Mouse (Mus musculus): ENCODE measurements around the gene Nup54. TPM values are rescaled to one million over a fixed set of nuclear protein-coding genes. Genes with fewer than 3 reads are reported as not detected.

Nup54 gene
- polyA plus RNA-seq, 1 experiment: 13.4 TPM

DNA sequence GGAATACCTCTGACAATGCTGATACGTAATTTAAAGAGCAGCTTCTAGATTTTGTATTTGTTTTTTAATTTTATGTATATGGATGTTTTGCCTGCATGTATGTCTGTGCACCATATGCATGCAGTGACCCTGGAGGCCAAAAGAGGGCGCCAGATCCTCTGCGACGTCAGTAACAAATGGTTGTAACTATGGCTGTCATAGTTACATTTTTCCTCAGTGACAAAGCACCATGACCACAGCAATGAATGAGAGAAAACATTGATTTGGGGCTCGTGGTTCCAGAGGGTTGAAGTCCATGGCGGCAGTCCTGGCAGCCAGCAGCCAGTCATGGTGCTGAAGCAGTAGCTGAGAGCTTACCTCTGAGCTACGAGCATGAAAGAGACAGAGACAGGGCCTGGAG, 50.2 kb downstream of the Nup54 start:
- no peaks in the 10 kb centered on the region for H3K79me2 ChIP-seq (ENCODE audit: control insufficient read depth, insufficient read depth)
- H3K36me3 ChIP-seq (ENCODE audit: control insufficient read depth, insufficient read depth): no peaks in the 10 kb centered on the region
- TF ChIP-seq MAX (IDR thresholded peaks at IDR 0.05): no peak
- peak; percentile 27 for TF ChIP-seq CTCF (IDR thresholded peaks at IDR 0.05; ENCODE audit: control insufficient read depth, insufficient read depth, insufficient read length)

DNA sequence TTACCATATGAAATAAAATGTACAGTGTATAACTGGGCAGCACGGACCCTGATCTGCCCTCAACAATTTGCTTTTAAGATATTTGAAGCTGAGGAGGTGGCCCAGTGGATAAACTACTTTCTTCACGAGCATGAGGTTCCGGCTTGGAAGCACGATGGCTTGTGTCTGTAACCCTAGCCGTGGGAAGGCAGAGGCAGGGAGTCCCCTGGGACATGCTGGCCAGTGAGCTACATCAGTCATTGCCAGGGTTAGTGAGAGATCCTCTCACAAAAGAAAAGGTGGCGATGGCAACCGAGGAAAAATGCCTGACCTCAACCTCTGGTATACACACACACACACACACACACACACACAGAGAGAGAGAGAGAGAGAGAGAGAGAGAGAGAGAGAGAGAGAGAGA, 51.3 kb downstream of the Nup54 start:
- no peaks in the 10 kb centered on the region for H3K79me3 ChIP-seq (ENCODE audit: low read depth)
- H3K36me3 ChIP-seq (ENCODE audit: control insufficient read depth, insufficient read depth): no peaks in the 10 kb centered on the region
- H3K79me2 ChIP-seq (ENCODE audit: control insufficient read depth, insufficient read depth): no peaks in the 10 kb centered on the region
- H3K4me3 ChIP-seq (ENCODE audit: insufficient read depth, poor library complexity, severe bottlenecking): no peak overlapping the region
- no peak for TF ChIP-seq FOSL1 (IDR thresholded peaks at IDR 0.05; ENCODE audit: insufficient read depth, low read length, poor library complexity, severe bottlenecking)
- TF ChIP-seq MYOD1 (IDR thresholded peaks at IDR 0.05; ENCODE audit: control insufficient read depth, insufficient read length, low read depth): no peak
- TF ChIP-seq CTCF (IDR thresholded peaks at IDR 0.05; ENCODE audit: control insufficient read depth, insufficient read depth, insufficient read length): no peak
- no peak for TF ChIP-seq MYOG (IDR thresholded peaks at IDR 0.05; ENCODE audit: control insufficient read depth, extremely low read depth, insufficient read length)
- no peak for TF ChIP-seq MAX (IDR thresholded peaks at IDR 0.05)
- TF ChIP-seq USF1 (IDR thresholded peaks at IDR 0.05; ENCODE audit: low read depth): no peak
- TF ChIP-seq CEBPB (IDR thresholded peaks at IDR 0.05; ENCODE audit: low read depth): no peak
- no peaks in the 10 kb centered on the region for H3K27me3 ChIP-seq (ENCODE audit: control insufficient read depth, insufficient read depth, insufficient read length)
- H3ac ChIP-seq (ENCODE audit: control insufficient read depth, insufficient read length, low read depth): no peak overlapping the region

More for the DNA sequence above, 50.2 kb downstream of the Nup54 start:
- Histone ChIP-seq H3K79me3 (ENCODE audit: low read depth) (no peaks in the 10 kb centered on the region), H3K4me3 (ENCODE audit: insufficient read depth, poor library complexity, severe bottlenecking) (no peak overlapping the region), H3K27me3 (ENCODE audit: control insufficient read depth, insufficient read depth, insufficient read length) (no peaks in the 10 kb centered on the region), H3ac (ENCODE audit: control insufficient read depth, insufficient read length, low read depth) (no peak overlapping the region)

DNA sequence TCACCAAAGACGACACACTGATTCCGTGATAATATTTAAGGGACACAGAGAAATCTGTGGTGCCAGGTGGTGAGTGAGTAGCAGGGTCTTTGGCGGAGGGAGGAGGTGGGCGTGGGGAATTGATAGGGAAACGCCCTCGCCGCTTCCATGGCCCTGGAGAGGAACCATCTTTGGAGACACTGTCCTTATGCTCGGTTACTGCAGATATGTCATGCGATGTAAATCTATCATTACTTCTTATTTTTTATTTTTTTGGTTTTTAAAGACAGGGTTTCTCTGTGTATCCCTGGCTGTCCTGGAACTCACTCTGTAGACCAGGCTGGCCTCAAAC, 52.7 kb downstream of the Nup54 start:
- Histone ChIP-seq H3K79me3 (ENCODE audit: low read depth) (no peaks in the 10 kb centered on the region), H3ac (ENCODE audit: control insufficient read depth, insufficient read length, low read depth) (no peak overlapping the region), H3K4me3 (ENCODE audit: insufficient read depth, poor library complexity, severe bottlenecking) (no peak overlapping the region), H3K27me3 (ENCODE audit: control insufficient read depth, insufficient read depth, insufficient read length) (no peaks in the 10 kb centered on the region), H3K79me2 (ENCODE audit: control insufficient read depth, insufficient read depth) (no peaks in the 10 kb centered on the region), H3K36me3 (ENCODE audit: control insufficient read depth, insufficient read depth) (no peaks in the 10 kb centered on the region)
- no peak for TF ChIP-seq USF1 (IDR thresholded peaks at IDR 0.05; ENCODE audit: low read depth)
- TF ChIP-seq MYOD1 (IDR thresholded peaks at IDR 0.05; ENCODE audit: control insufficient read depth, insufficient read length, low read depth): no peak
- TF ChIP-seq FOSL1 (IDR thresholded peaks at IDR 0.05; ENCODE audit: insufficient read depth, low read length, poor library complexity, severe bottlenecking): no peak
- TF ChIP-seq MYOG (IDR thresholded peaks at IDR 0.05; ENCODE audit: control insufficient read depth, extremely low read depth, insufficient read length): no peak

DNA sequence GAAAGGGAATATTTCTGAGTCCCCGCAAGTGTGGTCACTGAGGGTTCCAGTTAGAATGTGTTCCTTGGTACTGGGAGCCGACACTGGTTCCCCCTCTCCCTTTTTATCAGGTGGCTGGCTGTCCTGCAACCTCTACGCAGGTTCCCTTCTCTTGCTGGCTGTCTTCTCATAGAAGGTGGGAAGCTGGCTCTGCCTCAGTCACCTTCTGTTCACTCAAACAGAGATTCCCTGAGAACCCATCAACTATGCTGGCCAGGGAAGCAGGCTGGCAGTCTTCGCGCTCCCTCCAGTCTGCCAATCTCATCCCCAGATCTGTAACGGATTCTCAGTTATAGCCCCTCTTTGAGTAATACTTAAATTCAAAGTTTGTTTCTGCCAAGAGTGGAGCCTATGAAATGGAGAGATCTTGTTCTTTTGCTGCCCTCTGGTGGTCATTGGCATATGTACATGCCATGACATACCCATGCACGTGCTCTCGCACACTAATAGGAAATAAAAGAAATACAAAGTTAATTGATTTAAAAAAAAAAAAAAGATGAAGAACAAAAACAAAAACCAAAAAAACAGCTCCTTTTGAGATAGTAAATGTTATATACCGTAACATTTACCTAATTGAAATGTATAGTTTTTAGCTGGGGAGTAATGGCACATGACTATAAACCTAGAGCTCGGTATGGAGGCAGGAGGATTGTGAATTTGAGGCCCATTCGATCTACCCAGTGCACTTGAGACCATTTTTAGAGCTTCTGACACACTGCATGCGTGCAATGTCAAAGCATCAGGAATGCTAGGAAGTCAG, 53.3 kb downstream of the Nup54 start:
- Histone ChIP-seq H3K36me3 (ENCODE audit: control insufficient read depth, insufficient read depth) (no peaks in the 10 kb centered on the region), H3K27me3 (ENCODE audit: control insufficient read depth, insufficient read depth, insufficient read length) (no peaks in the 10 kb centered on the region)

DNA sequence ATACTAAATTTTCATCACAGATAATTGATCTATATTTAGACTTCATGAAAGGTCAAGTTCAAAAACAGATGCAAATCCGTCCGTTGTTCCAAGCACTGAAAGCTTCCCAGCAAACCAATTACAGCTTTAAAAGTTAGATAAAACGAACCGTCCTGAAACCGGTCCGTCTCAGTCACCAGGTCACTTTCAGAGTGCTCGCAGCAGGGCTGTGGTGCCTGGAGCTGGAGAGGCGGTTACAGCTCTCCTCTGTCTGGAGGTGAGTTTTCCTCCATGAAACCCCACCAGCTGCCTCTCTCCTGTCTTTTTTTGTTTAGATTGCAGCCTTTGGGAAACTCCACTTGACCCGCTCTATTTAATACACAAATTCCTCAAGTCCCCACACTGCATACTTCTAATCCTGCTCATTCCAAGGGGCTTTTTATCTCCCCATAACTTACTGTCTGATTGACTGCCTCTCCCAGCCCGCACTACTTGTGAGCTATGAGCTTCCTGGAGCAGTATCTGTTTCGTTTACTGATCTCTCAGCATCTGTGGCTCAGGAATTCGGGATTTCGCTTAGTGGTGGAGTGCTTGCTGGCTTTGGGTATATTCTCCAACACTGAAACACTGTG, 58.1 kb downstream of the Nup54 start:
- no peaks in the 10 kb centered on the region for H3K79me3 ChIP-seq (ENCODE audit: low read depth)
- no peak overlapping the region for H3K4me3 ChIP-seq (ENCODE audit: insufficient read depth, poor library complexity, severe bottlenecking)
- TF ChIP-seq USF1 (IDR thresholded peaks at IDR 0.05; ENCODE audit: low read depth) (no peak), CTCF (IDR thresholded peaks at IDR 0.05; ENCODE audit: control insufficient read depth, insufficient read depth, insufficient read length) (no peak), MAX (IDR thresholded peaks at IDR 0.05) (no peak), CEBPB (IDR thresholded peaks at IDR 0.05; ENCODE audit: low read depth) (no peak), FOSL1 (IDR thresholded peaks at IDR 0.05; ENCODE audit: insufficient read depth, low read length, poor library complexity, severe bottlenecking) (no peak), MYOG (IDR thresholded peaks at IDR 0.05; ENCODE audit: control insufficient read depth, extremely low read depth, insufficient read length) (no peak), MYOD1 (IDR thresholded peaks at IDR 0.05; ENCODE audit: control insufficient read depth, insufficient read length, low read depth) (no peak)
- H3K79me2 ChIP-seq (ENCODE audit: control insufficient read depth, insufficient read depth): no peaks in the 10 kb centered on the region
- no peak overlapping the region for H3ac ChIP-seq (ENCODE audit: control insufficient read depth, insufficient read length, low read depth)
- no peaks in the 10 kb centered on the region for H3K27me3 ChIP-seq (ENCODE audit: control insufficient read depth, insufficient read depth, insufficient read length)
- no peaks in the 10 kb centered on the region for H3K36me3 ChIP-seq (ENCODE audit: control insufficient read depth, insufficient read depth)

More for the DNA sequence above, 53.3 kb downstream of the Nup54 start:
- Histone ChIP-seq H3K4me3 (ENCODE audit: insufficient read depth, poor library complexity, severe bottlenecking) (no peak overlapping the region), H3ac (ENCODE audit: control insufficient read depth, insufficient read length, low read depth) (no peak overlapping the region), H3K79me2 (ENCODE audit: control insufficient read depth, insufficient read depth) (no peaks in the 10 kb centered on the region), H3K79me3 (ENCODE audit: low read depth) (no peaks in the 10 kb centered on the region)
- TF ChIP-seq MAX (IDR thresholded peaks at IDR 0.05) (peak; percentile 68), CTCF (IDR thresholded peaks at IDR 0.05; ENCODE audit: control insufficient read depth, insufficient read depth, insufficient read length) (peak; percentile 30), USF1 (IDR thresholded peaks at IDR 0.05; ENCODE audit: low read depth) (no peak), MYOG (IDR thresholded peaks at IDR 0.05; ENCODE audit: control insufficient read depth, extremely low read depth, insufficient read length) (no peak), MYOD1 (IDR thresholded peaks at IDR 0.05; ENCODE audit: control insufficient read depth, insufficient read length, low read depth) (no peak), FOSL1 (IDR thresholded peaks at IDR 0.05; ENCODE audit: insufficient read depth, low read length, poor library complexity, severe bottlenecking) (no peak), CEBPB (IDR thresholded peaks at IDR 0.05; ENCODE audit: low read depth) (no peak)

DNA sequence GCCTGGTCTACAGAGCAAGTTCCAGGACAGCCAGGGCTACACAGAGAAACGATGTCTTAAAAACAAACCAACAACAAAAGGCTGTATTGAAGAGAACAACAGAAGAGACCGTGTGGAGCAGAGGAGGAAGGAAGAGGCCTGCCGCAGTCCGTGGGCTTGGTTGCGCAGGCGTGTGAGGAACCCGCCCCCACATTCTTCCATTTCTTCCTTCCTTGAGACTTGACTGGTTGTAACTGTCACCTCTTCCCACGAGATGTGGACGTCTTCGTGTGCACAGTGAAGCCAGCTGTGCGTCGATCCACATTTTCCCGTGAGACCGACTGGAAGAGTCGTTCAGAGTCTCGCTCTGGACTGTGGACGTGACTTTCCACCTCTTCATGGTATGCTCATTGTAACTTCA, 59.7 kb downstream of the Nup54 start:
- H3K4me3 ChIP-seq (ENCODE audit: insufficient read depth, poor library complexity, severe bottlenecking): no peak overlapping the region
- no peaks in the 10 kb centered on the region for H3K79me3 ChIP-seq (ENCODE audit: low read depth)
- no peaks in the 10 kb centered on the region for H3K79me2 ChIP-seq (ENCODE audit: control insufficient read depth, insufficient read depth)
- no peaks in the 10 kb centered on the region for H3K27me3 ChIP-seq (ENCODE audit: control insufficient read depth, insufficient read depth, insufficient read length)
- no peaks in the 10 kb centered on the region for H3K36me3 ChIP-seq (ENCODE audit: control insufficient read depth, insufficient read depth)
- TF ChIP-seq MAX (IDR thresholded peaks at IDR 0.05): no peak
- no peak for TF ChIP-seq CEBPB (IDR thresholded peaks at IDR 0.05; ENCODE audit: low read depth)
- TF ChIP-seq MYOD1 (IDR thresholded peaks at IDR 0.05; ENCODE audit: control insufficient read depth, insufficient read length, low read depth): no peak
- TF ChIP-seq FOSL1 (IDR thresholded peaks at IDR 0.05; ENCODE audit: insufficient read depth, low read length, poor library complexity, severe bottlenecking): no peak
- TF ChIP-seq CTCF (IDR thresholded peaks at IDR 0.05; ENCODE audit: control insufficient read depth, insufficient read depth, insufficient read length): no peak
- no peak for TF ChIP-seq MYOG (IDR thresholded peaks at IDR 0.05; ENCODE audit: control insufficient read depth, extremely low read depth, insufficient read length)
- no peak for TF ChIP-seq USF1 (IDR thresholded peaks at IDR 0.05; ENCODE audit: low read depth)
- H3ac ChIP-seq (ENCODE audit: control insufficient read depth, insufficient read length, low read depth): no peak overlapping the region
